Mouse (Mus musculus) B cell, adult 67 days (primary cell): ENCODE data around the gene Gpc6. TPM values are rescaled to one million over a fixed set of nuclear protein-coding genes. Genes with fewer than 3 reads are reported as not detected.

Experiments used
- total RNA-seq, 2 experiments: library from RNA; stranded (reverse); gene quantifications; 4 replicates each; pipeline ENCODE4 v1.2.4; 2023

The Gpc6 gene
- not detected for total RNA-seq

DNA sequence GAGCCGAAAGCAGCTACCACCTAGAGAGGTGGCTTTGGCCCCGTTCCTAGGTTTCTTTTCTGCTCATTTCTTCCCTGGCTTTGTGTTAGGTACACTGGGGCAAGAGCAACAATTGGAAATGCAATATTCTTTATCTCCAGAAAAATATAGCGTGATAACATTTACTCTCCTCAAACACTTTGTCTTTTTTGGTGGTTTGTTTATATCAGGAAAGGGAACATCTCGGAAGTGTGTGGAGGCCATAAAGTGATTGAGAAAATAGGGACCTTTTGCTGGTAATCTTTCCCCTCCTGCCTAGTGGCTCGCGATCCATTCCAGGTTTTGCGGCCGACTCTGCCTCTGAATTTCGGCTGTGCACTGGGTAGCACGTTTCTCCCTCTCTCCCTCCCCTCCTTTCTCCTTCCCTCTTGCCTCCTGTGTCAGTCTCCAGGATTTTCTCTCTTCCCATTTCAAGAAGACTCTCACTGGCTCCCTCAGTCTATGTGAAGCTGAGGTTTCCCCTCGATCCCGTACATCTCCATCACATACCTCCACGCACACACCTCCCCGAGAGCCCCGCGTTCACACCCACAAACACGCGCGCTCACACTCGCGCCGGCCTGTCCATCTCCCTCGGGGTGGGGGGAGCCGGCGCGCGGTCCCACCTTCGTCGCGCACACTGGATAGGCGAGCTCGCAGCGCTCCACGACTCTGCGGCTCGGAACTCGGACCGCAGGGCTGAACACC lies at the start of gene Gpc6:
Gpc6 (plus strand) TSS at position 440 of the 726 bp plus-strand sequence.

